Mouse (Mus musculus) ES-Bruce4 (cell line): Measurements from ENCODE around the gene Gm10282.

ENCODE experiments used
- CTCF ChIP-seq: IDR thresholded peaks from one replicate; pipeline ENCODE4 v1.8.1; 2011; ENCODE audit warnings: low read depth, low read length
- EP300 ChIP-seq: IDR thresholded peaks from 2 replicates; pipeline ENCODE4 v1.6.1; 2011; ENCODE audit warnings: low read depth, low read length; ENCODE audit not compliant: insufficient read depth
- POLR2A ChIP-seq: IDR thresholded peaks from one replicate; pipeline ENCODE4 v1.8.1; 2011; ENCODE audit warnings: low read length; ENCODE audit not compliant: insufficient read depth

- TF ChIP-seq POLR2A = no peak
- TF ChIP-seq CTCF = no peak
- TF ChIP-seq EP300 = peak; percentile 98
These were observed 28.5 kb upstream of the Gm10282 start for GRCm38 (mm10) chr8:72333429-72334143.
